Comparison of ENCODE assay signal across 22 mouse cellular contexts in the genomic region with DNA sequence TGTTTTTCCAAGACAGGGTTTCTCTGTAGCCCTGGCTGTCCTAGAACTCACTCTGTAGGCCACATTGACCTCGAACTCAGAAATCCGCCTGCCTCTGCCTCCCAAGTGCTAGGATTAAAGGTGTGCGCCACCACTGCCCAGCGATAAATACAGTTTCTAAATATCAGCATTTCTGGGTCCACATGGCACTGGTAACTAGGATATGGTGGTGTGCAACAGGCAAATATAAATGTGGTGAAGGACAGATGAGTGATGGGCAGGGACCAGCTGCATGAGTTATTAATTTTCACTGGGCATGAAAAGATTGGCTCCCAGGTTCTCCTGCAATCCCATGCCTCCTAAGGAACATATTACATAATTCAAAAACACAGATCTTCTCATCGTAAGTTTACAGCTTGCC.
DNase-seq lines count a peak whose midpoint lies in the region; ATAC-seq lines count a peak whose summit lies in the region.
"Had no signal": no experiment of that assay in that cellular context is flagged by ENCODE, and none has a peak within 500 bp of the region (broad histone marks: within the 10 kb centered on the region; RNA-seq: fewer than 3 reads in every experiment).

No protein-coding gene starts in this region.

- WGBS in heart, embryonic 13.5 days: 87% methylated on average over 5 of the region's 5 CpGs
- 65% methylated on average over 5 of the region's 5 CpGs for WGBS in lung, embryonic 15.5 days

- H3K36me3 ChIP-seq in heart, embryonic 13.5 days: no peaks in the 10 kb centered on the region
- H3K36me3 ChIP-seq in lung, embryonic 15.5 days: no peaks in the 10 kb centered on the region
- H3K36me3 ChIP-seq: limb, embryonic 10.5 days; liver, embryonic 15.5 days; midbrain, embryonic 15.5 days; neural tube, embryonic 13.5 days had no signal

- peak overlapping the region; percentile 47; the same call in 1 of the 2 replicates for H3K4me2 ChIP-seq in heart, embryonic 13.5 days
- no peak overlapping the region for H3K4me2 ChIP-seq in lung, embryonic 15.5 days
- H3K4me2 ChIP-seq: liver, embryonic 15.5 days; midbrain, embryonic 15.5 days; neural tube, embryonic 13.5 days had no signal

- DNase-seq in gastrocnemius, adult 18-20 months (ENCODE audit: low spot score): peak; percentile 47
- DNase-seq in gastrocnemius, postnatal 4 days (ENCODE audit: low spot score in 2 of 2): no peak
- DNase-seq in heart, adult 9 months (ENCODE audit: low spot score in 2 of 2): no peak
- DNase-seq in lung, postnatal 14 days: no peak
- DNase-seq in skeletal muscle tissue, adult 2 months (ENCODE audit: low read depth, low spot score): peak; percentile 74
- DNase-seq: adrenal gland, postnatal 14 days; cerebellum, adult 9-10 months; kidney, adult 9 months; kidney, postnatal 14 days; liver; thymus, adult 18-20 months; thymus, postnatal 36 days had no signal

- H3K9me3 ChIP-seq in heart, embryonic 13.5 days: no peaks in the 10 kb centered on the region
- no peaks in the 10 kb centered on the region for H3K9me3 ChIP-seq in lung, embryonic 15.5 days
- H3K9me3 ChIP-seq: limb, embryonic 10.5 days; liver, embryonic 15.5 days; midbrain, embryonic 15.5 days; neural tube, embryonic 13.5 days had no signal

- H3K27me3 ChIP-seq in heart, embryonic 13.5 days (replicated peaks): no peaks in the 10 kb centered on the region
- H3K27me3 ChIP-seq in lung, embryonic 15.5 days: no peaks in the 10 kb centered on the region
- H3K27me3 ChIP-seq: liver, embryonic 15.5 days; midbrain, embryonic 15.5 days; neural tube, embryonic 13.5 days had no signal

- no peak overlapping the region for H3K9ac ChIP-seq in heart, embryonic 13.5 days
- H3K9ac ChIP-seq in lung, embryonic 15.5 days: no peak overlapping the region
- H3K9ac ChIP-seq: liver, embryonic 15.5 days; midbrain, embryonic 15.5 days; neural tube, embryonic 13.5 days had no signal

- H3K27ac ChIP-seq in heart, embryonic 13.5 days (replicated peaks): peak overlapping the region; percentile 87
- H3K27ac ChIP-seq in lung, embryonic 15.5 days: peak overlapping the region; percentile 91
- H3K27ac ChIP-seq: hindbrain, postnatal 0 days; limb, embryonic 10.5 days; liver, embryonic 15.5 days; macrophage; midbrain, embryonic 15.5 days; neural tube, embryonic 13.5 days had no signal

- no peak for ATAC-seq in heart, embryonic 13.5 days (ENCODE audit: extremely low read depth, insufficient number of reproducible peaks, low FRiP score, low TSS enrichment)
- ATAC-seq in lung, embryonic 15.5 days (ENCODE audit: borderline replicate concordance, extremely low read depth, low FRiP score, low TSS enrichment): no peak
- ATAC-seq: CD4-positive, CD25-positive, alpha-beta regulatory T cell, adult 4 months; hindbrain, postnatal 0 days; intestine, embryonic 16.5 days; midbrain, embryonic 15.5 days had no signal

- H3K4me1 ChIP-seq in heart, embryonic 13.5 days: peaks cover 97% of the 10 kb centered on the region
- H3K4me1 ChIP-seq in lung, embryonic 15.5 days: peaks cover 79% of the 10 kb centered on the region

- H3K4me3 ChIP-seq in heart, embryonic 13.5 days: no peak overlapping the region
- no peak overlapping the region for H3K4me3 ChIP-seq in lung, embryonic 15.5 days
- H3K4me3 ChIP-seq: limb, embryonic 10.5 days; liver, embryonic 15.5 days; midbrain, embryonic 15.5 days; neural tube, embryonic 13.5 days had no signal

Comparison
In these comparisons a context has a peak if more than half of its experiments do, and no peak if none do; other contexts are left out.
1. DNase-seq: peak in gastrocnemius, adult 18-20 months (single experiment) and skeletal muscle tissue, adult 2 months (single experiment); none in gastrocnemius, postnatal 4 days (0 of 2), heart, adult 9 months (0 of 2) and lung, postnatal 14 days (single experiment).